Mouse (Mus musculus) forebrain, embryonic 16.5 days (tissue): Measurements from ENCODE around the gene Krt8. TPM values are rescaled to one million over a fixed set of nuclear protein-coding genes. Genes with fewer than 3 reads are reported as not detected.

Source experiments
- ATAC-seq: fragments of 200-750 bp; cut with Nextera tagmentation; 2 replicates; pipeline ENCODE4 v1.8.0; 2017; ENCODE audit warnings: mild to moderate bottlenecking, moderate library complexity
- H3K27ac ChIP-seq: fragments of 300-500 bp; sonication (generic); 2 replicates; pipeline ENCODE4 v1.5.1; 2014; ENCODE audit warnings: low read length, control low read depth
- H3K27me3 ChIP-seq: fragments of 300-500 bp; sonication (generic); replicated peaks from 2 replicates; pipeline ENCODE4 v1.6.1; 2014; ENCODE audit warnings: low read length; ENCODE audit not compliant: control insufficient read depth, insufficient read depth
- H3K36me3 ChIP-seq: fragments of 300-500 bp; sonication (generic); 2 replicates; pipeline ENCODE4 v1.6.1; 2014; ENCODE audit not compliant: control insufficient read depth, insufficient read depth
- H3K4me1 ChIP-seq: fragments of 300-500 bp; sonication (generic); replicated peaks from 2 replicates; pipeline ENCODE4 v1.6.1; 2014; ENCODE audit warnings: low read length; ENCODE audit not compliant: control insufficient read depth, insufficient read depth
- H3K4me2 ChIP-seq: fragments of 300-500 bp; sonication (generic); 2 replicates; pipeline ENCODE4 v1.6.1; 2014; ENCODE audit warnings: mild to moderate bottlenecking, low read length, control low read depth
- H3K4me3 ChIP-seq: fragments of 300-500 bp; sonication (generic); replicated peaks from 2 replicates; pipeline ENCODE4 v1.5.1; 2014; ENCODE audit warnings: mild to moderate bottlenecking, low read length, control low read depth
- H3K9ac ChIP-seq: fragments of 300-500 bp; sonication (generic); replicated peaks from 2 replicates; pipeline ENCODE4 v1.6.1; 2014; ENCODE audit warnings: low read depth, low read length, control low read depth
- H3K9me3 ChIP-seq: fragments of 300-500 bp; sonication (generic); 2 replicates; pipeline ENCODE4 v1.6.1; 2016; ENCODE audit warnings: low read length; ENCODE audit not compliant: control insufficient read depth
- WGBS: fragments of 180-500 bp; shearing (Covaris S2); extraction: QIAGEN DNeasy Blood & Tissue Kit; methylation state at CpG from one replicate; pipeline ENCODE4 v1.1.7; 2014; 5-methylcytosine and 5-hydroxymethylcytosine counted together
- polyA plus RNA-seq: library from polyadenylated mRNA; unstranded; fragments of >200 nt; fragmentation: Nextera tagmentation; extraction: Ambion mirVana; gene quantifications from 2 replicates; pipeline ENCODE4 v1.2.1, GENCODE M21; 2015

Krt8 gene
- 2.4 and 3.7 TPM in 2 replicates for polyA plus RNA-seq

DNA sequence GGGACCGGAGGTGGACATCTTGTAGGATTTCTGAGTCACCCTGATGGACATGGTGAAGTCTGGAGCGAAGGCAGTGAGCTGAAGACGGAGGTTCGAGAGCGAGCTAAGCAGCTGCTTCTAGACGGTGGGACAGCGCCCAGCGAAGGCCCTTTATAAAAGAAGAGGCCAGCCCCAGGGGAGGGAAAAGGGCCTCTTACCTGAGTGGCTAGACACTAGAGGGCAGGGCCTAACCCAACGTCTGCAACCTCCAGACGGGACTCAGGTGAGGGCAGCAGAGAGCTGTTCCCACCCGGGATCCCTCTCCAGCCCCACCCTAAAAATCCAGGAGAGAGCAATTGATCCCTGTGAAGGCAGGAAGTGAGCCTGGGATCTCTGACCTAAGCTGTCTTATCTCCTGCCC is at the start of gene Krt8:
TSS of gene Krt8 (minus strand) at position 294 of the 400 bp plus-strand sequence.
- peaks cover 29% of the 10 kb centered on the region for H3K27me3 ChIP-seq
- H3K9ac ChIP-seq: no peak within 1 kb of the TSS
- no peaks in the 10 kb centered on the region for H3K9me3 ChIP-seq
- H3K4me1 ChIP-seq: peaks cover 6% of the 10 kb centered on the region
- no peak for ATAC-seq
- H3K27ac ChIP-seq: no peak within 1 kb of the TSS
- 22% methylated on average over 11 of the region's 11 CpGs for WGBS
- no peak within 1 kb of the TSS for H3K4me3 ChIP-seq
- no peaks in the 10 kb centered on the region for H3K36me3 ChIP-seq
- H3K4me2 ChIP-seq: peak within 1 kb of the TSS; percentile 42

DNA sequence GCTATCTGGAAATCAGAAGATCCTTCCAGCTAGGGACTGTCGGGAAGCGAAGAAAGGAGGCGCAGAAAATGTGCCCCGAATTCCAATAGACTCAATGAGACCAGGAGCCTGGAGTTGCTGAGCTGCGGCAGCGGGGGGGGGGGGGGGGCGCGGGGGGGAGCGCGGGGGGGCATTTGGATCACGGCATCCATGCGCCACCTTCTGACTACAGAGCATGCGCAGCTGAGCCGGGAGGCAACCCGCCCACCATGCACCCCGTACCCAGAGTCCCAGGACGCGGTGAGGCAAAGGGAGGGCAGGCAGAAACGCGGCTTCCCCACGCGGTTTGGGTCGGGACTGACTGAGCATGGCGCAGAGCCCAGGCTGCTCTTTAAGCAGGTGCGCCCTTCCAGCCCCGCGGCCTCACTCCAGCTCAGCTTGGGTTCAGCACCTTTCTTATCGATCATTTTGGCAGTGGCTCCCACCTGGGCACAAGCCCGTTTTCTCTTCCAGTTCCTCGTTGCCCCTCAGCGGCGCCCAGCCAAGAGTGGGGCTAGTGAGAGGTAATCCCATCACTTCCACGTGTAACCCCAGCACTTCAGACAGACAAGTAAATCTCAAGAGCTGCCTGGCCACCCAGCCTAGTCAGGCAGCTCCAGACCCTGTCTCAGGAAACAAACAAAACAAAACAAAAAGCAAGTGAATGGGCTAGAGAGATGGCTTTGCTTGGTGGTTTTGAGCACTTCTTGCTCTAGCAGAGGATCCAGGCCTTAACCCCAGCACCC is 47.8 kb upstream of the Krt8 start:
- Histone ChIP-seq H3K27ac (peak overlapping the region; percentile 62), H3K4me1 (no peaks in the 10 kb centered on the region), H3K9ac (peak overlapping the region; percentile 78), H3K36me3 (no peaks in the 10 kb centered on the region), H3K4me3 (peak overlapping the region; percentile 58), H3K27me3 (no peaks in the 10 kb centered on the region), H3K9me3 (no peaks in the 10 kb centered on the region), H3K4me2 (peak overlapping the region; percentile 73)
- under 1% methylated on average over 27 of the region's 33 CpGs for WGBS
- ATAC-seq: peak; percentile 91

DNA sequence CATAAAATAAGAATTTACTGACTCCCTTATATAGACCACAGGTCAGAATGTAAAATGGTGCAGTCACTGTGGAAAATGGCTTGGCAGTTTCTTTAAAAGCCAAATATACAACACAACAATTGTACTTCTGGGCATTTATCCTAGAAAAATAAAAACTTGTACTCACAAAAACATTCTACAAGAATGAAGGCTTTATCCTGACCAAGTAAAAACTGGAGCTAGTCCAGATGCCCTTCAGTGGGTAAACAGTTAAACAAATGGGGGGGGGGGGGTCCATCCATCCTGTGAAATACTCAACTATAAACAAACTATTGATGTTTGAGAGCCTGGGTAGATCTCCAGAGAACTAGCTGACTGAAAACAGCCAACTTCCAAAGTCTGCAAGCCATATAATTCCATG is 45.6 kb upstream of the Krt8 start:
- H3K4me1 ChIP-seq: no peaks in the 10 kb centered on the region
- no peak overlapping the region for H3K4me2 ChIP-seq
- H3K36me3 ChIP-seq: no peaks in the 10 kb centered on the region
- H3K9ac ChIP-seq: no peak overlapping the region
- H3K9me3 ChIP-seq: no peaks in the 10 kb centered on the region
- no peak overlapping the region for H3K27ac ChIP-seq
- no peaks in the 10 kb centered on the region for H3K27me3 ChIP-seq
- no peak for ATAC-seq
- no peak overlapping the region for H3K4me3 ChIP-seq

DNA sequence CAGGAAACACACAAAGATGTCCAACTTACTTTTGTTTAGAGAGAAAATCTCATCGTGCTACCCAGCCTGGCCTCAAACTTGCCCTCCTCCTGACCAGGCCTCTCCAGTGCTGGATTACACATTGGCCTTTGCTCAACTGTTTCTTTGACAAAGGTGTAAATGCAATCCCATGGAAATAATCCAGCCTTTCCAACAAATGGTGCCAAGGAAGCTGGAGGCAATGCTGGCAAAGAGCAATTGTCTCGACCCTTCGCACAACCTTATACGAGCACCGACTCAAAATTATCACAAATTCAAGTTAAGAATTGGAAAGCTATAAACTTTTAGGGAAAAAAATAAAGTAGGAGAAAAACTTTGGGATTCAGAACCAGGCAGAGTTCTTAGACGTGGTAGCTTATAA is 43.7 kb upstream of the Krt8 start:
- Histone ChIP-seq H3K36me3 (no peaks in the 10 kb centered on the region), H3K27me3 (no peaks in the 10 kb centered on the region), H3K4me2 (no peak overlapping the region), H3K4me1 (no peaks in the 10 kb centered on the region), H3K27ac (no peak overlapping the region), H3K9me3 (no peaks in the 10 kb centered on the region), H3K9ac (no peak overlapping the region), H3K4me3 (no peak overlapping the region)
- ATAC-seq: no peak
- WGBS: 85% methylated on average over 6 of the region's 6 CpGs

DNA sequence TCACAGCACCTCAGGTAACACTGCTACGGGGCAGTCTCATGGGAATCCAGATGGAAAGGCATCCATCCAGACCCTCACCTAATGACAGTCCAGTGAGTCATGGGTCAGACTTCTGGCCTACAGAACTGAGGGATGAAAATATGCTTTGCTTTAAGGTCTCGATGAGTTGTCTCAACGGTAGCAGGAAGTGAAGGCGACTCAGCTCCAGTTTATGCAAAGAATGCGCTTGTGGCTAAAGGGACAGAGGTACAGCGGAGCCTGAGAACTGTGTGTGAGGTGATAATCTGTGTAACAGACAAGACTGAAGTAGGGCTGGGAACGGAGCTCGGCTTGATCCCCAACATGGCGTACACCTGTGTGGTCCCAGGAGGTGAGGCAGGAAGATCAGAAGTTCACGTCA is 41.4 kb upstream of the Krt8 start:
- no peak for ATAC-seq
- Histone ChIP-seq H3K27me3 (no peaks in the 10 kb centered on the region), H3K9me3 (no peaks in the 10 kb centered on the region), H3K36me3 (no peaks in the 10 kb centered on the region), H3K27ac (no peak overlapping the region), H3K4me3 (no peak overlapping the region), H3K9ac (no peak overlapping the region), H3K4me1 (no peaks in the 10 kb centered on the region), H3K4me2 (no peak overlapping the region)
- 92% methylated on average over 10 of the region's 10 CpGs for WGBS

DNA sequence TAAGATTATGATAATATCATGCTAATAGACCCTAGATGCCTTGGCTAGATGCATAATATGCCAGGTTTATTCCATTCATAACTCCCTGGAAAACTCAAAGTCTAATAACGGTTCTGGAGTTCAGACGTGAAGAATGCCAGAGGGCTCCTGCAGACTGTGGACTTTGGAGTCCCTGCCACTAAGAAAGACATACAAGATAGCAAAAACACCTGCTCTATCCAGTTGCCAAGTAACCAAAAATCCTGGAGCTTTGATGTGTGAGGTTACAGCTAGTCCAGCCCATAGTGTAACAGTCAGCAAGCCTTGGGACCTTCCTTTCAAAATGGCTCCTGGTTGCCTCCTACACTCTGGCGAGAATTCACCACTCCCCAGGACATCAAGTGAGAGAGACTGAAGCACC is 40.5 kb upstream of the Krt8 start:
- 88% methylated on average over 3 of the region's 3 CpGs for WGBS
- Histone ChIP-seq H3K4me3 (no peak overlapping the region), H3K27ac (no peak overlapping the region), H3K27me3 (no peaks in the 10 kb centered on the region), H3K4me1 (no peaks in the 10 kb centered on the region), H3K4me2 (no peak overlapping the region), H3K9ac (no peak overlapping the region), H3K9me3 (no peaks in the 10 kb centered on the region), H3K36me3 (no peaks in the 10 kb centered on the region)
- no peak for ATAC-seq

DNA sequence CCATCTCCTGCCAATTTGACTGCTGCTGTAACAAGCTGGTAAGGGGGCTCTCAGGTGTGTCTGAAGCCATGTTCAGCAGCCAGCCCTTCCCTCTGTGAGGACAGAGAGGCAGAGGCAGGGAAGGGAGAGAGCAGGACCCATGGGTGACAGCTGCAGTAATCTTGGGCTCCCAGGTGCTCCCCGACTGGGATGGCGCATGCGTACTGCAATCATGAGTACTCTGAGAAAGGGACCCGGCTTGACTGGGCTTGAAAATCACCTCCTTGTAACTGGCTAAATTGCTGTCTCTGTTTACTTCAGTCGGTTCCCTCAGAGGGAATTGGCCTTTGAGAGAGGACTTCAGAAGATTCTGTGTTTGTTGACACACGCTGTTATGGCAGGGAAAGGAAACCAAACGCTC is 37.7 kb upstream of the Krt8 start:
- no peak overlapping the region for H3K9ac ChIP-seq
- H3K27ac ChIP-seq: no peak overlapping the region
- H3K9me3 ChIP-seq: no peaks in the 10 kb centered on the region
- H3K36me3 ChIP-seq: no peaks in the 10 kb centered on the region
- ATAC-seq: no peak
- no peak overlapping the region for H3K4me2 ChIP-seq
- no peaks in the 10 kb centered on the region for H3K27me3 ChIP-seq
- WGBS: 83% methylated on average over 7 of the region's 7 CpGs
- no peaks in the 10 kb centered on the region for H3K4me1 ChIP-seq
- no peak overlapping the region for H3K4me3 ChIP-seq

DNA sequence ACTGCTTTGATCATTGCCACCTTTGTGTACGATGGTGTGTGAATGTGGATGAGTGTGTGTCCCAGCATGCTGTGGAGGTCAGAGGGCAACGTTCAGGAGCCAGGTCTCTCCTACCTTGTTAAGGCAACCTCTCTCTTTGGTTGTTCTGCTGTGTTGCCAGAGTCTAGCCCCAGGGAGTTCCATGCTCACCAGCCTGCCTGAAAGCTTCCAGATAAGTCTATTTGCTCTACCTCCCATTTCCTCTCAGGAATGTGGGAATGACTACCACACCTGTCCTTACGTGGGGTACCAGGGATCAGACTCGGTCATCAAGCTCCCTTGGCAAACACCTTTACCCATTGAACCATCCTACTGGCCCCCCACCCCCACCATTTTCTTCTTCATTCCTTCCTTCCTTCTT is 36.0 kb upstream of the Krt8 start:
- Histone ChIP-seq H3K9ac (no peak overlapping the region), H3K9me3 (no peaks in the 10 kb centered on the region), H3K4me2 (no peak overlapping the region), H3K36me3 (no peaks in the 10 kb centered on the region), H3K4me3 (no peak overlapping the region), H3K27ac (no peak overlapping the region), H3K4me1 (no peaks in the 10 kb centered on the region), H3K27me3 (no peaks in the 10 kb centered on the region)
- WGBS: 79% methylated on average over 4 of the region's 4 CpGs
- no peak for ATAC-seq

DNA sequence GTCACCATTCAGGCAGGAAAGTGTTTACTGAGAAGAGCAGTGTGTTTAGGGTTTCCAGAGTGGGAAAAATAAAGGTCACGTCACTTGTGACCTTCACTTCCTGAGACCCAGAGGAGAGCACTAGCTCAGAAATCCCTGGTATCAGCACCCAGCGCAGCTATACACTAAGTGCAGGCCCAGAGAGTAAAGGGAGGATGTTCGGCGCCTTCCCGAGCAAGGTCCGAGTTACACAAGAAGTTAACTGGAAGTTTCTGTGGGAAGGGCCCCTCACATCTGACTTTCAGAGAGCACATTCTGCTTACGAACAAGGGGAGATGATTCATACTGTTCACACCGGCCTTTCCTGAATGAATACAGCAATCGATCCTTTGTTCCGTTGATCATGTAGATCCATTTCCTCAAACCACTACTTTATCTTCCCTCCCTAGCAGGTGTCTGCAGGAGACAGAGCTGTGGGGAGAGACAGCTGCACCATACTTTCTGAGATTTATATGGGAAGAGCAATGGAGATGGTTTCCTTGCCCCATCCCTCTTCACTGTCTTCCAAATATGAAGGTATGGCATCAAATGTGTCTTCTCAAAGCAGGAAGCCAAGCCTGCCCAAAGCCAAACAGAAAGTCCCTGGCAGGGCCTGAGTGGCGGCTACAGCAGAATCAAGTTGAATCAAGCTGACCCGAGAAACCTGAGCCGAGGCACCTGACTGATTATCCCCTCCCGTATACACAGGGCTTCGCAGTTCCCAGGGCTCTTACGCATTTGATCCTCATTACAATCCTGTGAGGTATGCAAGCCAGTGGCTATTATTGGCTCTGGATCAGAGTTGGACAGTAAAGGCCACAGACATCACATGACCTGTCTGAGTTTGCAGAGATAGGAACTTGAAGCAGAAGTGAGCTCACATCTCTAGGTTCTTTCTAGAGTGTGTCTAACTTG is 30.1 kb upstream of the Krt8 start:
- no peak overlapping the region for H3K9ac ChIP-seq
- H3K36me3 ChIP-seq: no peaks in the 10 kb centered on the region
- H3K9me3 ChIP-seq: no peaks in the 10 kb centered on the region
- no peaks in the 10 kb centered on the region for H3K4me1 ChIP-seq
- no peak overlapping the region for H3K4me2 ChIP-seq
- ATAC-seq: no peak
- 65% methylated on average over 16 of the region's 16 CpGs for WGBS
- no peaks in the 10 kb centered on the region for H3K27me3 ChIP-seq
- H3K27ac ChIP-seq: no peak overlapping the region
- H3K4me3 ChIP-seq: no peak overlapping the region
